Mouse (Mus musculus): Measurements from ENCODE around the gene Maneal. TPM values are rescaled to one million over a fixed set of nuclear protein-coding genes. Genes with fewer than 3 reads are reported as not detected.

Gene Maneal
- total RNA-seq (2021), result under 1 TPM in 1 of 2 experiments, not detected in 1; 0.11 TPM

- DNase-seq, result no peak
These were observed at the start of gene Maneal for GRCm38 (mm10) chr4:124861283-124862188. Gene Maneal, minus strand, starts transcription at chr4:124862171.

- no peak for DNase-seq
These were observed 44.2 kb upstream of the Maneal start for GRCm38 (mm10) chr4:124905971-124906822.

GRCm38 (mm10) chr4:124905417-124905816 lies 43.4 kb upstream of the Maneal start:
- no peak for DNase-seq

- no peak for DNase-seq
These were observed 37.9 kb upstream of the Maneal start for GRCm38 (mm10) chr4:124899906-124900305.

GRCm38 (mm10) chr4:124898428-124898827 lies 36.5 kb upstream of the Maneal start:
- DNase-seq, result no peak

- DNase-seq, result peak; percentile 15
These were observed 32.8 kb upstream of the Maneal start for GRCm38 (mm10) chr4:124894508-124895428.

- no peak for DNase-seq
These were observed 31.8 kb upstream of the Maneal start for GRCm38 (mm10) chr4:124893769-124894168.

GRCm38 (mm10) chr4:124890831-124891230 lies 28.9 kb upstream of the Maneal start:
- no peak for DNase-seq

- no peak for DNase-seq
These were observed 28.0 kb upstream of the Maneal start for GRCm38 (mm10) chr4:124889935-124890334.

GRCm38 (mm10) chr4:124888702-124889101 lies 26.7 kb upstream of the Maneal start:
- DNase-seq, result no peak

GRCm38 (mm10) chr4:124882151-124882729 lies 20.3 kb upstream of the Maneal start:
- DNase-seq, result peak; percentile 68

- no peak for DNase-seq
These were observed 19.5 kb upstream of the Maneal start for GRCm38 (mm10) chr4:124881341-124881908.

- DNase-seq, result no peak
These were observed 18.6 kb upstream of the Maneal start, which contains the start of gene Epha10 for GRCm38 (mm10) chr4:124880599-124880998. Gene Epha10, plus strand, starts transcription at chr4:124880899.

GRCm38 (mm10) chr4:124872719-124873118 lies 10.7 kb upstream of the Maneal start:
- DNase-seq, result no peak

- DNase-seq, result peak; percentile 89
These were observed 1.5 kb downstream of the Maneal start for GRCm38 (mm10) chr4:124860446-124860845.

GRCm38 (mm10) chr4:124858370-124858769 lies 3.6 kb downstream of the Maneal start:
- no peak for DNase-seq

GRCm38 (mm10) chr4:124856294-124856693 lies 5.7 kb downstream of the Maneal start:
- DNase-seq, result no peak

GRCm38 (mm10) chr4:124850933-124851658 lies 10.9 kb downstream of the Maneal start, which contains the start of gene 1110065P20Rik:
Gene 1110065P20Rik, minus strand, starts transcription at chr4:124851196.
- DNase-seq, result peak; percentile 81

GRCm38 (mm10) chr4:124850261-124850913 lies 11.6 kb downstream of the Maneal start, which contains the start of gene Yrdc:
Gene Yrdc, plus strand, starts transcription at chr4:124850679.
- peak; percentile 96 for DNase-seq

All from heart, postnatal 4 days (tissue).